Mouse (Mus musculus) stomach, postnatal 0 days (tissue): ENCODE data around the gene Bicc1.

Source experiments
- CTCF ChIP-seq: IDR thresholded peaks from 2 replicates; pipeline ENCODE4 v1.5.1; 2016; ENCODE audit warnings: antibody characterized with exemption, low read depth, mild to moderate bottlenecking, moderate library complexity
- EP300 ChIP-seq: optimal IDR thresholded peaks from 2 replicates; pipeline ENCODE3; 2016; ENCODE audit warnings: antibody characterized with exemption

DNA sequence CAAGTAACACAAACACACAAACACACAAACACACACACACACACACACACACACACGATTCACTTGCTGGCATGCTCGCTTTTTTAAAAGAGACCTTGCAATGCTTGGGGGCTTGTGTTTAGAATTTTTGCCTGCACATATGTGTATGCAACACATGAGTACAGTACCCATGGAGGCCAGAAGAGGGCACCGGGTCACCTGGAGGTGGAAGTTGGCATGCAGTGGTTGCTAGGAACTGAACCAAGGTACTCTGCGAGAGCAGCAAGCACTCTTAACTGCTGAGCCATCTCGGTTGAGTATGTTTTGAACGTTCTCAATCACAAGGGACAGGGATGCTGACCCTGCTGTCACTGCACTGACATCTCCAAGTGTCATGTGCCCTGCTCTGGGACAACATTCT, 5.9 kb downstream of the Bicc1 start:
- TF ChIP-seq CTCF = peak; percentile 19; the same call in 1 of the 2 replicates
- no peak for TF ChIP-seq EP300
